18 mouse cellular contexts compared by ENCODE assay signal in genomic region chr11:57303602-57304001, GRCm38 (mm10).
"Had no signal": no experiment of that assay in that cellular context is flagged by ENCODE, and none has a peak within 500 bp of the region (broad histone marks: within the 10 kb centered on the region; RNA-seq: fewer than 3 reads in every experiment).

No protein-coding gene starts in this region.

- H3K36me3 ChIP-seq: limb, embryonic 12.5 days; liver, embryonic 13.5 days; midbrain, embryonic 15.5 days had no signal

- H3K27me3 ChIP-seq: limb, embryonic 12.5 days; liver, embryonic 13.5 days; midbrain, embryonic 15.5 days; neural tube, embryonic 13.5 days had no signal

- H3K27ac ChIP-seq: limb, embryonic 12.5 days; liver, embryonic 13.5 days; midbrain, embryonic 15.5 days; neural tube, embryonic 13.5 days had no signal

- H3K4me1 ChIP-seq: limb, embryonic 12.5 days; liver, embryonic 13.5 days; midbrain, embryonic 15.5 days had no signal

- H3K9me3 ChIP-seq: limb, embryonic 12.5 days; liver, embryonic 13.5 days; midbrain, embryonic 15.5 days; neural tube, embryonic 13.5 days had no signal

- DNase-seq: kidney, adult 9 months; kidney, postnatal 10 days; kidney, postnatal 4 days; layer of hippocampus, postnatal 36 days; liver; liver, embryonic 13.5 days; lung, adult 2 months; lung, postnatal 4 days; retina, postnatal 1 day; right cerebral cortex, postnatal 4 days; spleen, adult 18-20 months; thymus, adult 2 months; thymus, postnatal 25 days had no signal

- ATAC-seq: lung, postnatal 0 days; midbrain, embryonic 15.5 days had no signal

- H3K4me2 ChIP-seq: limb, embryonic 12.5 days; liver, embryonic 13.5 days; midbrain, embryonic 11.5 days; midbrain, embryonic 15.5 days; neural tube, embryonic 13.5 days had no signal

- H3K9ac ChIP-seq: limb, embryonic 12.5 days; liver, embryonic 13.5 days; midbrain, embryonic 15.5 days; neural tube, embryonic 13.5 days had no signal

- H3K4me3 ChIP-seq: limb, embryonic 12.5 days; liver, embryonic 13.5 days; midbrain, embryonic 15.5 days; neural tube, embryonic 13.5 days had no signal
